Mouse (Mus musculus): ENCODE data around the gene Ccnb1ip1. TPM values are rescaled to one million over a fixed set of nuclear protein-coding genes. Genes with fewer than 3 reads are reported as not detected.

The Ccnb1ip1 gene
- total RNA-seq (2012; rRNA removed) (23.3 and 28.3 TPM in 2 replicates), polyA plus RNA-seq (2012; ENCODE audit: insufficient read depth in 1 of 2, insufficient read length in 2 of 2, low read depth in 1 of 2, low replicate concordance in 2 of 2, missing spikeins in 1 of 2) (10 to 100 TPM in 1 of 2 experiments, not detected in 1; 27.6 TPM)

DNA sequence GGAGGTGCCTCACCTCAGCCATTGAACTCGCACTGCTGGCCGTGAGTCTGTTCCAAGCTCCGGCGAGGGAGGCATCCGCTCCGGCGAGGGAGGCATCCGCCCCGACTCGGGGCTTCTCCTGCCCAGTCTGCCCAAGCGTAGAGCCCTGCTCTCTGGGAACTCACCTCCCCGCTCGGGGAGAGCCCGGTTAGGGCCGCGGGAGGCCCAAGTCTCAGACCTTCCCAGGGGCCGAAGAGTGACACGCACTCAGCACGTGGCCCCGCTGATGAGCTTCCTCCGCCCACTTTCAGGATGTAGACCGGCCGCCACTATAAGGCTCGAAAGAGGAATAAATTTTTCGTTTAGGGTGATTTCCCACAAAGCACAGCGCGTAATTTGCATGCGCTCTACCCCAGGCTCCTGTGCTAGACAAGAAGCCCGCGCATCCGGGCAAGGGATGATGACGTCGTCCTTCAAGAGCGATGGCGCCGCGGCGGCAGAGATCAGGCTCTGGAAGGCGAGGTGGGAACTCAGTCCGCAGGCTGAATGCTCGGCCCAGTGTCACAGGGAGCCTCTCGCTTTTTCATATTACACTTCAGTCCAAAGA lies at the start of gene Ccnb1ip1, which contains the start of gene Parp2:
Ccnb1ip1 (minus strand) TSS at position 246 of the 586 bp plus-strand sequence.
Parp2 (plus strand) TSS at position 355 of the 586 bp plus-strand sequence.
- peak within 1 kb of the TSS; percentile 86 for H3K27ac ChIP-seq (ENCODE audit: control insufficient read depth, low read depth, low read length)
- TF ChIP-seq POLR2AphosphoS5 (IDR thresholded peaks at IDR 0.05; ENCODE audit: borderline replicate concordance, low read depth, low read length) (no peak), SIN3A (IDR thresholded peaks at IDR 0.05; ENCODE audit: low read length) (peak; percentile 90), MAX (IDR thresholded peaks at IDR 0.05; ENCODE audit: low read length) (peak; percentile 75; the same call in 1 of the 2 replicates), ZNF384 (IDR thresholded peaks at IDR 0.05; ENCODE audit: low read depth, low read length) (peak; percentile 59; the same call in 1 of the 2 replicates), MYB (IDR thresholded peaks at IDR 0.05; ENCODE audit: low read depth, low read length) (no peak), USF1 (IDR thresholded peaks at IDR 0.05; ENCODE audit: low read depth, low read length) (peak; percentile 87), TAL1 (IDR thresholded peaks at IDR 0.05; ENCODE audit: low read length) (no peak), E2F4 (IDR thresholded peaks at IDR 0.05; ENCODE audit: borderline replicate concordance, low read depth, low read length) (peak; percentile 85; the same call in 1 of the 2 replicates), BHLHE40 (IDR thresholded peaks at IDR 0.05; ENCODE audit: borderline replicate concordance, low read depth, low read length) (peak; percentile 72; the same call in 1 of the 2 replicates), POLR2A (IDR thresholded peaks at IDR 0.05; ENCODE audit: control insufficient read depth in 1 of 2, insufficient read depth in 1 of 2, low read depth in 1 of 2, low read length in 2 of 2, poor library complexity in 1 of 2) (peak; percentile 49 to 93; a peak in 3 of 4 replicates), EP300 (IDR thresholded peaks at IDR 0.05; ENCODE audit: low read depth in 1 of 2, low read length in 2 of 2) (0 out of 4 replicates have a peak, but pooled peaks of 1 of the 2 experiments have one; percentile 27), ETS1 (IDR thresholded peaks at IDR 0.05; ENCODE audit: low read depth, low read length) (peak; percentile 62), TCF12 (IDR thresholded peaks at IDR 0.05; ENCODE audit: low read depth, low read length) (peak; percentile 74), CHD2 (IDR thresholded peaks at IDR 0.05; ENCODE audit: low read length) (no peak), USF2 (IDR thresholded peaks at IDR 0.05; ENCODE audit: borderline replicate concordance in 1 of 2, insufficient read depth in 1 of 2, low read depth in 1 of 2, low read length in 2 of 2) (no peak), MXI1 (IDR thresholded peaks at IDR 0.05; ENCODE audit: low read depth, low read length) (peak; percentile 89), NELFE (IDR thresholded peaks at IDR 0.05; ENCODE audit: low read depth, low read length) (peak; percentile 81), UBTF (IDR thresholded peaks at IDR 0.05; ENCODE audit: borderline replicate concordance, insufficient read depth, low read depth, low read length) (peak; percentile 99), HCFC1 (IDR thresholded peaks at IDR 0.05; ENCODE audit: low read depth, low read length) (peak; percentile 86), TBP (IDR thresholded peaks at IDR 0.05; ENCODE audit: low read depth, low read length) (peak; percentile 99), POLR2AphosphoS2 (IDR thresholded peaks at IDR 0.05; ENCODE audit: low read length) (peak; percentile 69; the same call in 1 of the 2 replicates), RCOR1 (IDR thresholded peaks at IDR 0.05; ENCODE audit: low read depth, low read length) (no peak), ZMIZ1 (IDR thresholded peaks at IDR 0.05; ENCODE audit: low read depth, low read length) (peak; percentile 88; the same call in 1 of the 2 replicates), SMC3 (IDR thresholded peaks at IDR 0.05; ENCODE audit: low read depth, low read length) (no peak), ELF1 (IDR thresholded peaks at IDR 0.05; ENCODE audit: low read depth, low read length) (peak; percentile 84), NRF1 (IDR thresholded peaks at IDR 0.05; ENCODE audit: insufficient read depth, low read depth, low read length, poor library complexity, severe bottlenecking) (peak; percentile 62), MAZ (IDR thresholded peaks at IDR 0.05; ENCODE audit: low read depth, low read length) (peak; percentile 73; the same call in 1 of the 2 replicates)
- H3K9ac ChIP-seq (ENCODE audit: control insufficient read depth, low read depth, low read length, poor library complexity, severe bottlenecking): peak within 1 kb of the TSS; percentile 97

More for the DNA sequence above, at the start of gene Ccnb1ip1, which contains the start of gene Parp2:
- peak; percentile 96 for DNase-seq (ENCODE audit: low read depth, low spot score)
- H3K9me3 ChIP-seq (replicated peaks; ENCODE audit: insufficient read depth, low read length): no peaks in the 10 kb centered on the region
- peaks cover 33% of the 10 kb centered on the region for H3K79me2 ChIP-seq (ENCODE audit: control insufficient read depth, insufficient read depth, low read length, poor library complexity)
- peaks cover 0 to 4% of the 10 kb centered on the region in 2 experiments; a peak in 1 of 4 replicates for H3K4me1 ChIP-seq (ENCODE audit: control insufficient read depth in 1 of 2, insufficient read depth in 2 of 2, low read length in 2 of 2)
- H3K27me3 ChIP-seq (ENCODE audit: control insufficient read depth in 1 of 2, insufficient read depth in 2 of 2, low read length in 2 of 2): no peaks in the 10 kb centered on the region
- H3K4me3 ChIP-seq (ENCODE audit: control insufficient read depth in 1 of 2, insufficient read depth in 1 of 2, low read depth in 2 of 2, low read length in 2 of 2): peak within 1 kb of the TSS; percentile 68 to 95
- peaks cover 0 to 4% of the 10 kb centered on the region in 2 experiments; a peak in 2 of 4 replicates for H3K36me3 ChIP-seq (ENCODE audit: control insufficient read depth in 1 of 2, insufficient read depth in 2 of 2, low read length in 2 of 2)

All from MEL (cell line).